Mouse (Mus musculus) hindbrain, embryonic 12.5 days (tissue): Measurements from ENCODE around the gene Hoxb9. TPM values are rescaled to one million over a fixed set of nuclear protein-coding genes. Genes with fewer than 3 reads are reported as not detected.

Source experiments
- ATAC-seq: fragments of 200-750 bp; cut with Nextera tagmentation; 2 replicates; pipeline ENCODE4 v1.8.0; 2017; ENCODE audit warnings: moderate TSS enrichment; ENCODE audit not compliant: low FRiP score
- H3K27ac ChIP-seq: fragments of 300-500 bp; sonication (generic); 2 replicates; pipeline ENCODE4 v1.5.1; 2016; ENCODE audit warnings: mild to moderate bottlenecking
- H3K27me3 ChIP-seq: fragments of 300-500 bp; sonication (generic); 2 replicates; pipeline ENCODE4 v1.6.1; 2016; ENCODE audit warnings: mild to moderate bottlenecking
- H3K36me3 ChIP-seq: fragments of 300-500 bp; sonication (generic); 2 replicates; pipeline ENCODE4 v1.6.1; 2016; ENCODE audit warnings: mild to moderate bottlenecking
- H3K4me1 ChIP-seq: fragments of 300-500 bp; sonication (generic); 2 replicates; pipeline ENCODE4 v1.6.1; 2016
- H3K4me2 ChIP-seq: fragments of 300-500 bp; sonication (generic); replicated peaks from 2 replicates; pipeline ENCODE4 v1.6.1; 2016; ENCODE audit warnings: mild to moderate bottlenecking
- H3K4me3 ChIP-seq: fragments of 300-500 bp; sonication (generic); 2 replicates; pipeline ENCODE4 v1.5.1; 2016; ENCODE audit warnings: mild to moderate bottlenecking
- H3K9ac ChIP-seq: fragments of 300-500 bp; sonication (generic); 2 replicates; pipeline ENCODE4 v1.6.1; 2016; ENCODE audit warnings: mild to moderate bottlenecking, moderate library complexity
- H3K9me3 ChIP-seq: fragments of 300-500 bp; sonication (generic); replicated peaks from 2 replicates; pipeline ENCODE4 v1.6.1; 2016; ENCODE audit warnings: mild to moderate bottlenecking
- WGBS: fragments of 180-500 bp; shearing (Covaris S2); methylation state at CpG from one replicate; pipeline ENCODE4 v1.1.7; 2016; 5-methylcytosine and 5-hydroxymethylcytosine counted together
- polyA plus RNA-seq: library from polyadenylated mRNA; unstranded; fragments of >200 nt; fragmentation: Nextera tagmentation; extraction: Ambion mirVana; gene quantifications from 2 replicates; pipeline ENCODE4 v1.2.1, GENCODE M21; 2016

Hoxb9 gene
- polyA plus RNA-seq, 1 experiment from 2014 or later, result 0.46 TPM

DNA sequence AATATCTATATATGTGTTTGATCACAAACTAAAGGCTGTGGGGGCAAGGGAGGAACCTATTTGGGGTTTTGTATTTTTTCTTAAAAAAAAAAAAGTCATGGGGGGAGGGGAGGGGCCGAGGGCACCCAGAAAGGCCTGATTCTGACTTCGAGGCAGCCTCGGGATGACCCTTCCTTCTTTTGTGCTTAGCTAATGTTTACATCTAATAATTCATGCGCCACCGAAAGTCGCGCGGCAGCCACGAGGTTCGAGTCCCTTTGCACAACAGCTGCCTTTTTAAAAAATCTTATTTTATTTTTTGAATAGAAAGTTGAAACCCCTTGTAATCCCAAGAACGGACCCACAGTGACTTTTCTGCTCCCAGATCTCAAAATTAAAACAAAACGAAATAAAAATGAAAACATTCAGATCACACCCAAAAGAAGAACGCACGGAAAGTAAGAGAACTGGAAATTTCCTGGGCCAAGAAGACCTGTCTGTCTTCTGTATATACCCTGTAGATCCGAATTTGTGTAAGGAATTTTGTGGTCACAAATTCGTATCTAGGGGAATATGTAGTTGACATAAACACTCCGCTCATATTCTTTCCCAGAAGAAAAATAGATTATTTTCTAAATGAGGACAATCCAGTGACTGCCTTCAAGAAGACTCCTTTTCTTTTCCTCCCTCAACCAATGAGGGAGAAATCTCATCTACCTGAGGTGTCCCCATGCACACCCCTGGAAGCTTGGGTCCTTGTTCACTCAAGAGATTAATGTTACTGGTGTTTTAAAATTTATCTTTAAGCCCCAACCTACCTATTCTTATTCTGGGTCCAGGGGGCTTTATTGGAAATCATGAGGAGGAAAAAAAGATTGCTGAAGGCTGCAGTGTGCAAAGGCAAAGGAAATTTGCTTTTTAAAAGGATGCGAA lies 45.7 kb downstream of the Hoxb9 start:
- H3K4me3 ChIP-seq, result peak overlapping the region; percentile 42
- H3K4me1 ChIP-seq, result 0 out of 2 replicates have a peak, but pooled peaks cover 7% of the 10 kb centered on the region
- peak overlapping the region; percentile 62 for H3K4me2 ChIP-seq
- WGBS, result 4% methylated on average over 18 of the region's 18 CpGs
- peak overlapping the region; percentile 54 for H3K9ac ChIP-seq
- no peak for ATAC-seq
- no peaks in the 10 kb centered on the region for H3K9me3 ChIP-seq
- peaks cover 94% of the 10 kb centered on the region for H3K27me3 ChIP-seq
- no peaks in the 10 kb centered on the region for H3K36me3 ChIP-seq
- peak overlapping the region; percentile 95 for H3K27ac ChIP-seq

DNA sequence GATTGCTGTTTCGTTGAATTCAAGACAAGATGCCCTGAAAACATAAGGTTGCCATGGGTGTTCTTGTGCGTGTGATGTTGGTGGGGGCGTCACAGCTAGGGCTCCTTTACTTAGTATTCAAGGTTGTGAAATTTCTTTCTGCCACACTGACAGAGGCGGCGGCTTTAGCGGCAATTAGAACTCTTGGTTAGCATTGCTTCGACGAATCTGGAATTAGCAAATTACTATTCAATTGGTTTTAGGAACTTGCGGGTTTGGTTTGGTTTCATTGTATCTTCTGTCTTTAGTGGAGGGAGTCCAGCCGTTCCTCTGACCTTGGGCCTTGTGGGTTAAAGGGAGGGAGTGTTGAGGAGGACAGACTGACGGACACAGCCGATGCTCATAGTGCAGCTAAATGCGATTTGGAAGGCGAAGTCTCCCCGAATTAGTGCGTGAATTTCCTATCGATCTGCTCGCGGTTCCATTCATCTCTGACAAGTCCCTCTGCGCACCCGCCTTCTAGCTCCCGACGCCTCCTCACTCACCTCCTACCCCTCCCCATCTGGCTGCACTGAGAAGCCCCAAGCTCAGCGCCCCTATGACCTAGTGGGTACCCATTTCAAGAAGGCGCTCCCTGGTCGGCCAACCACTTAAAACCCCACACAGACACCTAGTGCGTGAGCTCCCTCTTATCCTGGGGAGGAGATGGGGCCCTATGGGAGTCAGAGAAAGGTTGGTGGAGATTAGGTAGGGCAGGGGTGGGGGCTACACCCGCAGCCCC lies 46.5 kb downstream of the Hoxb9 start, which contains the start of gene Hoxb4:
Gene Hoxb4, plus strand, starts transcription at position 660 of the 760 bp plus-strand sequence.
- peak; percentile 51; the same call in 1 of the 2 replicates for ATAC-seq
- Histone ChIP-seq H3K36me3 (no peaks in the 10 kb centered on the region), H3K4me3 (peak within 1 kb of the TSS; percentile 42), H3K4me2 (peak within 1 kb of the TSS; percentile 62), H3K27me3 (peaks cover 94% of the 10 kb centered on the region), H3K4me1 (0 out of 2 replicates have a peak, but pooled peaks cover 7% of the 10 kb centered on the region), H3K9ac (peak within 1 kb of the TSS; percentile 81), H3K27ac (peak within 1 kb of the TSS; percentile 95), H3K9me3 (no peaks in the 10 kb centered on the region)
- under 1% methylated on average over 28 of the region's 28 CpGs for WGBS

DNA sequence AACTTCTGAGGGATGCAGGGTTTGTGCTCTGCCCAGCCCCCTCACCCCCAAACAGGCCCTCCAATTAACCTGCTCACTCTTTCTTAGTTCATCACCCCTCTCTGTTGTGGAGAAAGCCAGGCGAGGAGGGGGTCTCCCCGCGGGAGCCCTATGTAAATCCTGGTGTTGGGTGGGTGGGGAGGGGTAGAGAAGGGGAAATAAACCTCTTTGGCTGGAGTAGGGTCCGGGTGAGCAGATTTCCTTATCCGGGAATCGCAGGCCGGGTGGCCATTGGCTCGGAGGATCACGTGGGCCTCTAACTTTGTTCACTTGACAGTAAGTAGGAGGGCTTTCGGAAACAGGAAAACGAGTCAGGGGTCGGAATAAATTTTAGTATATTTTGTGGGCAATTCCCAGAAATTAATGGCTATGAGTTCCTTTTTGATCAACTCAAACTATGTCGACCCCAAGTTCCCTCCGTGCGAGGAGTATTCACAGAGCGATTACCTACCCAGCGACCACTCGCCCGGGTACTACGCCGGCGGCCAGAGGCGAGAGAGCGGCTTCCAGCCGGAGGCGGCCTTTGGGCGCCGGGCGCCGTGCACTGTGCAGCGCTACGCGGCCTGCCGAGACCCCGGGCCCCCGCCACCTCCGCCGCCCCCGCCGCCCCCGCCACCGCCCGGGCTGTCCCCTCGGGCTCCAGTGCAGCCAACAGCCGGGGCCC lies 47.3 kb downstream of the Hoxb9 start:
- Histone ChIP-seq H3K9me3 (no peaks in the 10 kb centered on the region), H3K36me3 (no peaks in the 10 kb centered on the region), H3K9ac (peak overlapping the region; percentile 81), H3K27ac (peak overlapping the region; percentile 95), H3K4me2 (peak overlapping the region; percentile 62), H3K27me3 (peaks cover 94% of the 10 kb centered on the region), H3K4me1 (0 out of 2 replicates have a peak, but pooled peaks cover 7% of the 10 kb centered on the region), H3K4me3 (peak overlapping the region; percentile 42)
- WGBS, result under 1% methylated on average over 36 of the region's 45 CpGs
- ATAC-seq, result peak; percentile 74

DNA sequence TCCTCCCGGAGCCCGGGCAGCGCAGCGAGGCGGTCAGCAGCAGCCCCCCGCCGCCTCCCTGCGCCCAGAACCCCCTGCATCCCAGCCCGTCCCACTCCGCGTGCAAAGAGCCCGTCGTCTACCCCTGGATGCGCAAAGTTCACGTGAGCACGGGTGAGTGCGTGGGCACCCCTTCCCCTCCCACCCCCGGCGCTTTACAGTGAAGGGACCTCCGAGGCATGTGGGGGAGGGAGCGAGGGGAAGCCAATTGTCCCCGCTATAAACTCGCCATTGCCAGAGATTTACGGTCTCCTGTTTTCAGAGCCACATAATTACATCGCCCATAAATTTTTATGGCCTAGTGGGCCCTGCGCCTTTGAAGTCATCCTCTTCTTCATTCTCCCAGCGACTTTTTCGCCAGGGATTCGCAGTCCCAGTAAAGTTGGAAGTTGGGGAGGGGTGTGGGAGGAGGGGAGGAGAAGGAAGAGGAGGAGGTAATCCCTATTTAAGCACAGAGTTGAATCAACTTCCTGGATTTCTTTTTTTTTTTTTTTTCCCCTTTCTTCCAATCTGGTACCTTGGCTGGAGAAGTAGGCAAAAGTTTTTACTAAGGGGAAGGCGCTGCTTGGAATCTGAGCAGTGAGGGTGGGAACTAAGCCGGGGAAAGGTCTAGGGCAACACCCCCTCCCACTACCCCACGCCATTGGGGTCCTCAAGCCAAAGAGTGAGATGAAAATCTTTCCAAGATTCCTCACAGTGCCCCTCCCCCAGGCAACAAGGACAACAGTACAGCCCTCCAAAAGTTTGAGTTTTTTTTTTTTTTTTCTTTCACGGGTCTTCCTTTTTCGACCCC lies 48.0 kb downstream of the Hoxb9 start:
- Histone ChIP-seq H3K4me2 (peak overlapping the region; percentile 62), H3K9ac (peak overlapping the region; percentile 81), H3K4me3 (peak overlapping the region; percentile 42), H3K4me1 (0 out of 2 replicates have a peak, but pooled peaks cover 7% of the 10 kb centered on the region), H3K27ac (peak overlapping the region; percentile 95), H3K36me3 (no peaks in the 10 kb centered on the region), H3K9me3 (no peaks in the 10 kb centered on the region), H3K27me3 (peaks cover 94% of the 10 kb centered on the region)
- ATAC-seq, result peak; percentile 60; the same call in 1 of the 2 replicates
- 0% methylated on average over 23 of the region's 34 CpGs for WGBS

DNA sequence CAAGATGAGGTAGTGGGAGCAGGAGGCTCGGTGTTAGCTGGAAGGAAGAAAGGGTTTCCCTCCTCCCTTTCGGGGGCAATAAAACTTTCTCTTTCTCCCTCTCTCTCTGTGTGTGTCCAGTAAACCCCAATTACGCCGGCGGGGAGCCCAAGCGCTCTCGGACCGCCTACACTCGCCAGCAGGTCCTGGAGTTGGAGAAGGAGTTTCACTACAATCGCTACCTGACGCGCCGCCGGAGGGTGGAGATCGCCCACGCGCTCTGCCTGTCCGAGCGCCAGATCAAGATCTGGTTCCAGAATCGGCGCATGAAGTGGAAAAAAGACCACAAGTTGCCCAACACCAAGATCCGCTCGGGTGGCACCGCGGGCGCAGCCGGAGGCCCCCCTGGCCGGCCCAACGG lies 48.7 kb downstream of the Hoxb9 start:
- H3K4me2 ChIP-seq, result peak overlapping the region; percentile 62
- peak overlapping the region; percentile 81 for H3K9ac ChIP-seq
- WGBS, result under 1% methylated on average over 29 of the region's 29 CpGs
- no peak for ATAC-seq
- peak overlapping the region; percentile 95 for H3K27ac ChIP-seq
- H3K4me3 ChIP-seq, result peak overlapping the region; percentile 42
- no peaks in the 10 kb centered on the region for H3K36me3 ChIP-seq
- 0 out of 2 replicates have a peak, but pooled peaks cover 7% of the 10 kb centered on the region for H3K4me1 ChIP-seq
- peaks cover 95% of the 10 kb centered on the region for H3K27me3 ChIP-seq
- H3K9me3 ChIP-seq, result no peaks in the 10 kb centered on the region

DNA sequence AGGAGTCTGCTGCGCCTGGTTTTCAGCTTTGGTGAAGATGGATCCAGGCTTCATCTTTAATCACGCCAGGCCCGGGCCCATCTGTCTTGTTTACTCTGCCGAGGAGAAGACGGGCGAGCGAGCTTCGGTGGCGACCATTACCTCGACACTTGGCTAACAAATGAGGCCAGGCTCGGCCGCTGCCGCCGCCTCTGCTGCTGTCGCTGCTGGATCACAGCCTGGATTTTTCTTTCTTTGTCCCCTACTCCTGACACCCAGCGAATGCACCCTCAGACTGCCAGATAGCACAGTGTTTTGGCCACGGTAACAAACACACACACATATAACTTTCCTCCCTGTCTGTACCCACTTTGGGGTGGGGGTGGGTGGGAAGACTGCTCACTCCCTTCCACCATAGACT lies 49.4 kb downstream of the Hoxb9 start:
- Histone ChIP-seq H3K4me1 (0 out of 2 replicates have a peak, but pooled peaks cover 7% of the 10 kb centered on the region), H3K4me2 (peak overlapping the region; percentile 62), H3K9me3 (no peaks in the 10 kb centered on the region), H3K9ac (peak overlapping the region; percentile 81), H3K4me3 (peak overlapping the region; percentile 42), H3K27me3 (peaks cover 95% of the 10 kb centered on the region), H3K27ac (peak overlapping the region; percentile 95), H3K36me3 (no peaks in the 10 kb centered on the region)
- ATAC-seq, result no peak
- WGBS, result under 1% methylated on average over 17 of the region's 17 CpGs

DNA sequence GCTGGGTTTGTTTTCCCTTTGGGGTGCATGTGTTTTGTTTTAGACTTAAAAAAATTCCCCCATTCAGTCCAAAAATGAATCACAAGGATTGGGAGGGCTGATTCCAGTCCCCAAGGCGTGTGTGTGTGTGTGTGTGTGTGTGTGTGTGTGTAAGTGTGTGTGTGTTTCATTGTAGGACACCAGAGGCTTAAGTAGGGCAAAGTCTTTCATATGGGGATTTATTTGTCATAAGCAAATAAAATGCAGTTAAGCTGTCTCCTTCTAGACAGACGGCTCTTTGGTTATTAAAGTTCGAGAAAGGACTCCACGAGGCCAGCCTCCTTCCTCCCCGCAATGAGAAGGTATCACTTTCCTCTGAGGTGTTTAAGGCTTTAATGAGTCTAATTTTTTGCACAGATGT lies 50.6 kb downstream of the Hoxb9 start:
- ATAC-seq, result no peak
- 7% methylated on average over 5 of the region's 5 CpGs for WGBS
- H3K27me3 ChIP-seq, result peaks cover 96% of the 10 kb centered on the region
- H3K9ac ChIP-seq, result peak overlapping the region; percentile 85
- no peaks in the 10 kb centered on the region for H3K9me3 ChIP-seq
- 0 out of 2 replicates have a peak, but pooled peaks cover 7% of the 10 kb centered on the region for H3K4me1 ChIP-seq
- peak overlapping the region; percentile 95 for H3K27ac ChIP-seq
- peak overlapping the region; percentile 62 for H3K4me2 ChIP-seq
- no peaks in the 10 kb centered on the region for H3K36me3 ChIP-seq
- H3K4me3 ChIP-seq, result peak overlapping the region; percentile 42

DNA sequence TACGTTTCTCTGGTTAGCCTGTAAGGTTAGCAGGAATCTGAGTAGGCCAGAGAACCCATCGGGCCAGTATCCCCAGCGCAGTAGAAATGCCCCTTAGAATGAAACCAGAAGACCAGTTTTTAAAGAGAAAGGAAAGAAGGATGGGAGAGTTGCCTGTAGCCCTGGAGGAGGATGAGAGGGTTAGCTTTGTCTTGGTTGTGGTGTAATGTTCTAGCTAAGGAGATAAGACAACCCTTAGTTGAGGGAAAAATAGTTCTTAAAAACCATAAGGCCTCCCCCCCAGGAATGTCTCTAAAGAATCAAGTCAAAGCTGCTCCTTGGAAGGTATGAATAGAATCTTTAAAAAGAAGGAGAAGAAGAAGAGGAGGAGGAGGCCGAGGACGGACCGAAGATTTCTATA lies 51.5 kb downstream of the Hoxb9 start:
- peak overlapping the region; percentile 62 for H3K4me2 ChIP-seq
- H3K4me1 ChIP-seq, result 0 out of 2 replicates have a peak, but pooled peaks cover 7% of the 10 kb centered on the region
- peak overlapping the region; percentile 42 for H3K4me3 ChIP-seq
- H3K36me3 ChIP-seq, result no peaks in the 10 kb centered on the region
- no peaks in the 10 kb centered on the region for H3K9me3 ChIP-seq
- WGBS, result 5% methylated on average over 6 of the region's 6 CpGs
- H3K9ac ChIP-seq, result peak overlapping the region; percentile 85
- ATAC-seq, result no peak
- peak overlapping the region; percentile 95 for H3K27ac ChIP-seq
- H3K27me3 ChIP-seq, result peaks cover 98% of the 10 kb centered on the region

DNA sequence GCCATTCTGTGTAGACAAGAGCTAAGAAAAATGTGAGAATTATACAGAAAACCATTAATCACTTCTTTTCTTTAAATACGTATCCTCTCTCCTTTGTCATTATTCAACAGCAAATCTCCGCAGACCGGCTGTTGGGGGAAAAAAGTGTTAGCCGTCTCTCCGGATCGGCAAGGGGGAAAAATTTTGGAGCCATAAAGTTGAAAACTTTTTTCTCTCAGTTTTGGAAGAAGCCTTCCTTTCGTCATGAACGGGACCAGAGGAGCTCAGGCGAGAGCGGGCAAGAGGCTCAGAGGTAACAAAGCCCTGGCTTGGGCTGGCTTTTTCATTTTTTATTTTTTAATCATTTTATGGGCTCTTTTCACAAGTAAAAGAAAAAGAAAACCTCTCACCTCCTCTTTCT lies 51.9 kb downstream of the Hoxb9 start, which contains the start of gene Hoxb3:
Gene Hoxb3, plus strand, starts transcription at position 173 of the 400 bp plus-strand sequence.
- Histone ChIP-seq H3K4me3 (peak within 1 kb of the TSS; percentile 42), H3K27ac (peak within 1 kb of the TSS; percentile 95), H3K36me3 (no peaks in the 10 kb centered on the region), H3K27me3 (peaks cover 98% of the 10 kb centered on the region), H3K9ac (peak within 1 kb of the TSS; percentile 85), H3K4me1 (0 out of 2 replicates have a peak, but pooled peaks cover 6% of the 10 kb centered on the region), H3K4me2 (peak within 1 kb of the TSS; percentile 62), H3K9me3 (no peaks in the 10 kb centered on the region)
- no peak for ATAC-seq
- WGBS, result 3% methylated on average over 10 of the region's 10 CpGs

DNA sequence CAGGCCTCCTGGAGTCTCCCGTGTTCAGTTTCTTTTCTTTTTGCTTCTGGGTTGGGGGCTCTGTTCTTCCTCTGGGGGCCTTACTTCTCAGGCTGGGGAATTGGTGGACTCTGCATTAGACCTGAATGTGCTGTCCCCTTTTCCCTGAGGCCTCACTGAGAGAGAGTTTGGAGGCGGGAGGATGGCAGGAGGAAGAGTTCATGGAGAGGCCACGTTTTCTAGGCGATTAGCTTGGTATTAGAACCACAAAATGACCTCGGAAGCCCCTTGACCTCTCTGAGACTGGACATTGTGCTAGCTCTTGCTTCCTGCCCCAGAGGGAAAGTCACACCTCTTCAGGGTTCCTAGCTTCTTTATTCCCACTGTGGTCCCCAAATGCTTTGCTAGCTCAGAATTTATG lies 52.9 kb downstream of the Hoxb9 start:
- H3K9ac ChIP-seq, result peak overlapping the region; percentile 85
- peaks cover 99% of the 10 kb centered on the region for H3K27me3 ChIP-seq
- H3K4me3 ChIP-seq, result peak overlapping the region; percentile 42
- H3K36me3 ChIP-seq, result no peaks in the 10 kb centered on the region
- no peaks in the 10 kb centered on the region for H3K4me1 ChIP-seq
- ATAC-seq, result no peak
- WGBS, result under 1% methylated on average over 5 of the region's 5 CpGs
- H3K4me2 ChIP-seq, result peak overlapping the region; percentile 62
- H3K27ac ChIP-seq, result peak overlapping the region; percentile 95
- H3K9me3 ChIP-seq, result no peaks in the 10 kb centered on the region

DNA sequence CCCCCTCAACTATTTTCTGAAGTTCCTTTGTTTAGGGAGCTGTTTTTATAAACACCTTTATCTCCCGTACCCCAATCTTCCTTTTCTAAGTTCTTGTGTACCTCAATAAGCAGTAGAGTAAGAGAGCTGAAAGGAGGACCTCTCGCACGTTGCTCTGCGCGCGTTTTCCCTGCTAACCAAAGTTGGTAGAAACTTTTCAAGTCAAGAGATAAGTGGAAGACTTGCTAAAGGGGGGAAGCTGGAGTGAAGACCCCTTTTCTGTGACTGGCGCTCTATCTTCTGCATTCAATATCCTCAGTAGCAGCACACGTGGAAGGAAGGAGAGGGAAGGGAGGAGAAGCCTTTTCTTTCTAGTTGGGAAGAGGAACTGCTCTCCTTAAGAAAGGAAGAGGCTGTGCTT lies 53.7 kb downstream of the Hoxb9 start:
- H3K4me3 ChIP-seq, result peak overlapping the region; percentile 42
- ATAC-seq, result no peak
- WGBS, result 3% methylated on average over 8 of the region's 8 CpGs
- H3K4me2 ChIP-seq, result peak overlapping the region; percentile 62
- no peaks in the 10 kb centered on the region for H3K36me3 ChIP-seq
- H3K9me3 ChIP-seq, result no peaks in the 10 kb centered on the region
- H3K27ac ChIP-seq, result peak overlapping the region; percentile 95
- H3K4me1 ChIP-seq, result no peaks in the 10 kb centered on the region
- H3K27me3 ChIP-seq, result peaks cover 99% of the 10 kb centered on the region
- peak overlapping the region; percentile 85 for H3K9ac ChIP-seq
